Mouse (Mus musculus): Measurements from ENCODE around the gene Pibf1.

- TF ChIP-seq POLR2A (IDR thresholded peaks at IDR 0.05; ENCODE audit: borderline replicate concordance, low read depth, low read length) = no peak
- TF ChIP-seq CTCF (IDR thresholded peaks at IDR 0.05; ENCODE audit: low read depth, low read length) = no peak
Measured at GRCm38 (mm10) chr14:99262026-99262425, 162.8 kb downstream of the Pibf1 start.
